Mouse (Mus musculus): ENCODE results near the gene Ncoa7. TPM values are rescaled to one million over a fixed set of nuclear protein-coding genes. Genes with fewer than 3 reads are reported as not detected.

Gene Ncoa7
- polyA plus RNA-seq, 1 experiment from 2014 or later, result 25.4 TPM

- no peaks in the 10 kb centered on the region for H3K27me3 ChIP-seq (ENCODE audit: control insufficient read depth, insufficient read depth, low read depth, low read length)
- H3K9ac ChIP-seq (ENCODE audit: low read depth, low read length), result no peak overlapping the region
- no peak for ATAC-seq
- H3K27ac ChIP-seq (ENCODE audit: low read length), result no peak overlapping the region
- no peak overlapping the region for H3K4me3 ChIP-seq (ENCODE audit: low read depth, low read length)
- no peaks in the 10 kb centered on the region for H3K9me3 ChIP-seq (replicated peaks; ENCODE audit: control insufficient read depth, low read length, poor library complexity, severe bottlenecking)
- no peaks in the 10 kb centered on the region for H3K4me1 ChIP-seq (ENCODE audit: control insufficient read depth, insufficient read depth, low read length)
- peaks cover 2% of the 10 kb centered on the region; the same call in 1 of the 2 replicates for H3K36me3 ChIP-seq (ENCODE audit: control insufficient read depth, insufficient read depth, low read length)
- H3K4me2 ChIP-seq (ENCODE audit: low read length), result no peak overlapping the region
Measured at GRCm38 (mm10) chr10:30756064-30756463, 47.1 kb downstream of the Ncoa7 start.

- Histone ChIP-seq H3K4me1 (ENCODE audit: control insufficient read depth, insufficient read depth, low read length) (no peaks in the 10 kb centered on the region), H3K27ac (ENCODE audit: low read length) (no peak overlapping the region), H3K9me3 (replicated peaks; ENCODE audit: control insufficient read depth, low read length, poor library complexity, severe bottlenecking) (no peaks in the 10 kb centered on the region), H3K9ac (ENCODE audit: low read depth, low read length) (no peak overlapping the region), H3K36me3 (ENCODE audit: control insufficient read depth, insufficient read depth, low read length) (peaks cover 2% of the 10 kb centered on the region; the same call in 1 of the 2 replicates), H3K27me3 (ENCODE audit: control insufficient read depth, insufficient read depth, low read depth, low read length) (no peaks in the 10 kb centered on the region), H3K4me2 (ENCODE audit: low read length) (no peak overlapping the region), H3K4me3 (ENCODE audit: low read depth, low read length) (no peak overlapping the region)
- WGBS, result 64% methylated on average over 4 of the region's 4 CpGs
- no peak for ATAC-seq
Measured at GRCm38 (mm10) chr10:30754825-30755457, 48.2 kb downstream of the Ncoa7 start.

- no peak for ATAC-seq
- WGBS, result 71% methylated on average over 3 of the region's 3 CpGs
Measured at GRCm38 (mm10) chr10:30754082-30754481, 49.0 kb downstream of the Ncoa7 start.

GRCm38 (mm10) chr10:30752485-30752884 lies 50.6 kb downstream of the Ncoa7 start:
- Histone ChIP-seq H3K27me3 (ENCODE audit: control insufficient read depth, insufficient read depth, low read depth, low read length) (no peaks in the 10 kb centered on the region), H3K4me3 (ENCODE audit: low read depth, low read length) (no peak overlapping the region), H3K4me2 (ENCODE audit: low read length) (no peak overlapping the region), H3K4me1 (ENCODE audit: control insufficient read depth, insufficient read depth, low read length) (no peaks in the 10 kb centered on the region), H3K36me3 (ENCODE audit: control insufficient read depth, insufficient read depth, low read length) (peaks cover 2% of the 10 kb centered on the region; the same call in 1 of the 2 replicates), H3K9me3 (replicated peaks; ENCODE audit: control insufficient read depth, low read length, poor library complexity, severe bottlenecking) (no peaks in the 10 kb centered on the region), H3K27ac (ENCODE audit: low read length) (no peak overlapping the region), H3K9ac (ENCODE audit: low read depth, low read length) (no peak overlapping the region)
- no peak for ATAC-seq
- WGBS, result 85% methylated on average over 3 of the region's 3 CpGs

More at GRCm38 (mm10) chr10:30754082-30754481, 49.0 kb downstream of the Ncoa7 start:
- Histone ChIP-seq H3K9ac (ENCODE audit: low read depth, low read length) (no peak overlapping the region), H3K27me3 (ENCODE audit: control insufficient read depth, insufficient read depth, low read depth, low read length) (no peaks in the 10 kb centered on the region), H3K4me1 (ENCODE audit: control insufficient read depth, insufficient read depth, low read length) (no peaks in the 10 kb centered on the region), H3K4me3 (ENCODE audit: low read depth, low read length) (no peak overlapping the region), H3K4me2 (ENCODE audit: low read length) (no peak overlapping the region), H3K9me3 (replicated peaks; ENCODE audit: control insufficient read depth, low read length, poor library complexity, severe bottlenecking) (no peaks in the 10 kb centered on the region), H3K27ac (ENCODE audit: low read length) (no peak overlapping the region), H3K36me3 (ENCODE audit: control insufficient read depth, insufficient read depth, low read length) (peaks cover 2% of the 10 kb centered on the region; the same call in 1 of the 2 replicates)

- Histone ChIP-seq H3K27me3 (ENCODE audit: control insufficient read depth, insufficient read depth, low read depth, low read length) (no peaks in the 10 kb centered on the region), H3K4me2 (ENCODE audit: low read length) (no peak overlapping the region), H3K27ac (ENCODE audit: low read length) (no peak overlapping the region), H3K36me3 (ENCODE audit: control insufficient read depth, insufficient read depth, low read length) (peaks cover 2% of the 10 kb centered on the region; the same call in 1 of the 2 replicates), H3K4me3 (ENCODE audit: low read depth, low read length) (no peak overlapping the region), H3K9ac (ENCODE audit: low read depth, low read length) (no peak overlapping the region), H3K4me1 (ENCODE audit: control insufficient read depth, insufficient read depth, low read length) (no peaks in the 10 kb centered on the region; the same call in 1 of the 2 replicates), H3K9me3 (replicated peaks; ENCODE audit: control insufficient read depth, low read length, poor library complexity, severe bottlenecking) (no peaks in the 10 kb centered on the region)
- 96% methylated on average over 4 of the region's 4 CpGs for WGBS
- no peak for ATAC-seq
Measured at GRCm38 (mm10) chr10:30751586-30751985, 51.5 kb downstream of the Ncoa7 start.

- Histone ChIP-seq H3K4me3 (ENCODE audit: low read depth, low read length) (no peak overlapping the region), H3K9ac (ENCODE audit: low read depth, low read length) (no peak overlapping the region), H3K9me3 (replicated peaks; ENCODE audit: control insufficient read depth, low read length, poor library complexity, severe bottlenecking) (no peaks in the 10 kb centered on the region), H3K36me3 (ENCODE audit: control insufficient read depth, insufficient read depth, low read length) (peaks cover 2% of the 10 kb centered on the region; the same call in 1 of the 2 replicates), H3K4me1 (ENCODE audit: control insufficient read depth, insufficient read depth, low read length) (no peaks in the 10 kb centered on the region; the same call in 1 of the 2 replicates), H3K4me2 (ENCODE audit: low read length) (no peak overlapping the region), H3K27me3 (ENCODE audit: control insufficient read depth, insufficient read depth, low read depth, low read length) (no peaks in the 10 kb centered on the region), H3K27ac (ENCODE audit: low read length) (no peak overlapping the region)
- ATAC-seq, result no peak
- 90% methylated on average over 4 of the region's 4 CpGs for WGBS
Measured at GRCm38 (mm10) chr10:30749807-30750206, 53.3 kb downstream of the Ncoa7 start.

GRCm38 (mm10) chr10:30745238-30745974 lies 57.7 kb downstream of the Ncoa7 start:
- no peaks in the 10 kb centered on the region; the same call in 1 of the 2 replicates for H3K4me1 ChIP-seq (ENCODE audit: control insufficient read depth, insufficient read depth, low read length)
- no peaks in the 10 kb centered on the region for H3K27me3 ChIP-seq (ENCODE audit: control insufficient read depth, insufficient read depth, low read depth, low read length)
- H3K4me3 ChIP-seq (ENCODE audit: low read depth, low read length), result no peak overlapping the region
- ATAC-seq, result no peak
- H3K4me2 ChIP-seq (ENCODE audit: low read length), result no peak overlapping the region
- no peak overlapping the region for H3K27ac ChIP-seq (ENCODE audit: low read length)
- no peaks in the 10 kb centered on the region for H3K36me3 ChIP-seq (ENCODE audit: control insufficient read depth, insufficient read depth, low read length)
- 91% methylated on average over 3 of the region's 3 CpGs for WGBS
- no peaks in the 10 kb centered on the region for H3K9me3 ChIP-seq (replicated peaks; ENCODE audit: control insufficient read depth, low read length, poor library complexity, severe bottlenecking)
- H3K9ac ChIP-seq (ENCODE audit: low read depth, low read length), result no peak overlapping the region

- Histone ChIP-seq H3K27me3 (ENCODE audit: control insufficient read depth, insufficient read depth, low read depth, low read length) (no peaks in the 10 kb centered on the region), H3K4me3 (ENCODE audit: low read depth, low read length) (no peak overlapping the region), H3K36me3 (ENCODE audit: control insufficient read depth, insufficient read depth, low read length) (no peaks in the 10 kb centered on the region), H3K4me1 (ENCODE audit: control insufficient read depth, insufficient read depth, low read length) (no peaks in the 10 kb centered on the region; the same call in 1 of the 2 replicates), H3K9me3 (replicated peaks; ENCODE audit: control insufficient read depth, low read length, poor library complexity, severe bottlenecking) (no peaks in the 10 kb centered on the region), H3K4me2 (ENCODE audit: low read length) (no peak overlapping the region), H3K27ac (ENCODE audit: low read length) (no peak overlapping the region), H3K9ac (ENCODE audit: low read depth, low read length) (no peak overlapping the region)
- no peak for ATAC-seq
Measured at GRCm38 (mm10) chr10:30743275-30743674, 59.9 kb downstream of the Ncoa7 start.

GRCm38 (mm10) chr10:30738403-30738802 lies 64.7 kb downstream of the Ncoa7 start:
- H3K27ac ChIP-seq (ENCODE audit: low read length), result no peak overlapping the region
- no peak overlapping the region for H3K4me3 ChIP-seq (ENCODE audit: low read depth, low read length)
- H3K36me3 ChIP-seq (ENCODE audit: control insufficient read depth, insufficient read depth, low read length), result no peaks in the 10 kb centered on the region
- no peaks in the 10 kb centered on the region for H3K9me3 ChIP-seq (replicated peaks; ENCODE audit: control insufficient read depth, low read length, poor library complexity, severe bottlenecking)
- H3K27me3 ChIP-seq (ENCODE audit: control insufficient read depth, insufficient read depth, low read depth, low read length), result no peaks in the 10 kb centered on the region
- H3K4me1 ChIP-seq (ENCODE audit: control insufficient read depth, insufficient read depth, low read length), result no peaks in the 10 kb centered on the region
- ATAC-seq, result no peak
- H3K9ac ChIP-seq (ENCODE audit: low read depth, low read length), result no peak overlapping the region
- no peak overlapping the region for H3K4me2 ChIP-seq (ENCODE audit: low read length)
- 92% methylated on average over 3 of the region's 3 CpGs for WGBS
